In genomic region chr7:38008359-38008758, GRCm38 (mm10) we compare ENCODE assay signal across 28 mouse cellular contexts.
"Had no signal": no experiment of that assay in that cellular context is flagged by ENCODE, and none has a peak within 500 bp of the region (broad histone marks: within the 10 kb centered on the region; RNA-seq: fewer than 3 reads in every experiment).

No protein-coding gene starts in this region.

- H3K9ac ChIP-seq: heart, embryonic 12.5 days; hindbrain, embryonic 12.5 days; hindbrain, embryonic 14.5 days; intestine, embryonic 15.5 days; limb, embryonic 13.5 days; limb, embryonic 15.5 days; liver, embryonic 12.5 days; liver, embryonic 14.5 days had no signal

- H3K36me3 ChIP-seq: heart, embryonic 10.5 days; heart, embryonic 12.5 days; hindbrain, embryonic 10.5 days; hindbrain, embryonic 12.5 days; intestine, embryonic 15.5 days; limb, embryonic 13.5 days; limb, embryonic 15.5 days; liver, embryonic 12.5 days had no signal

- ATAC-seq: hindbrain, embryonic 16.5 days; inflammation-experienced regulatory T-cells, adult 6 months; intestine, embryonic 15.5 days; intestine, postnatal 0 days; liver, embryonic 12.5 days had no signal

- H3K4me3 ChIP-seq: gastrocnemius, adult 2 months; heart, embryonic 10.5 days; heart, embryonic 12.5 days; hindbrain, embryonic 10.5 days; hindbrain, embryonic 12.5 days; intestine, embryonic 15.5 days; layer of hippocampus, adult 2 months; limb, embryonic 13.5 days; limb, embryonic 15.5 days; liver, embryonic 12.5 days had no signal

- H3K27me3 ChIP-seq: heart, embryonic 12.5 days; hindbrain, embryonic 12.5 days; intestine, embryonic 15.5 days; limb, embryonic 13.5 days; limb, embryonic 15.5 days; liver, embryonic 12.5 days had no signal

- H3K4me1 ChIP-seq: heart, embryonic 10.5 days; hindbrain, embryonic 10.5 days; intestine, embryonic 15.5 days; limb, embryonic 13.5 days; limb, embryonic 15.5 days had no signal

- H3K9me3 ChIP-seq: heart, embryonic 10.5 days; heart, embryonic 12.5 days; hindbrain, embryonic 10.5 days; hindbrain, embryonic 12.5 days; intestine, embryonic 15.5 days; limb, embryonic 13.5 days; limb, embryonic 15.5 days; liver, embryonic 12.5 days had no signal

- H3K4me2 ChIP-seq: heart, embryonic 12.5 days; hindbrain, embryonic 12.5 days; hindbrain, embryonic 14.5 days; intestine, embryonic 15.5 days; limb, embryonic 13.5 days; limb, embryonic 15.5 days; liver, embryonic 12.5 days had no signal

- H3K27ac ChIP-seq: gastrocnemius, adult 2 months; heart, embryonic 10.5 days; hindbrain, embryonic 10.5 days; hindbrain, embryonic 12.5 days; hindbrain, embryonic 14.5 days; intestine, embryonic 15.5 days; layer of hippocampus, adult 2 months; limb, embryonic 13.5 days; limb, embryonic 15.5 days; liver, embryonic 12.5 days; liver, embryonic 14.5 days had no signal

- DNase-seq: gastrocnemius, adult 2 months; gastrocnemius, postnatal 10 days; gastrocnemius, postnatal 25 days; heart, adult 18-20 months; heart, postnatal 10 days; heart, postnatal 4 days; kidney, adult 18-20 months; kidney, adult 8-10 months; kidney, postnatal 10 days; kidney, postnatal 25 days; kidney, postnatal 4 days; layer of hippocampus, adult 9-11 months; layer of hippocampus, postnatal 36 days; left cerebral cortex, postnatal 4 days had no signal
